Mouse (Mus musculus) erythroblast, embryonic 14.5 days (primary cell): ENCODE results near the gene Hoxb7.

Experiments
- GATA1 ChIP-seq: IDR thresholded peaks from 2 replicates; pipeline ENCODE4 v1.6.1; 2012; ENCODE audit warnings: low read length, inconsistent platforms, mixed read lengths
- TAL1 ChIP-seq: IDR thresholded peaks from 3 replicates; pipeline ENCODE4 v1.6.1; 2012; ENCODE audit warnings: low read length, inconsistent platforms, mixed read lengths

- TF ChIP-seq GATA1: no peak
- no peak for TF ChIP-seq TAL1
These were observed 17.0 kb downstream of the Hoxb7 start, which contains the start of gene Hoxb5 for GRCm38 (mm10) chr11:96303151-96304099.
